Mouse (Mus musculus) hindbrain, embryonic 14.5 days (tissue): Measurements from ENCODE around the gene Hnrnpll. TPM values are rescaled to one million over a fixed set of nuclear protein-coding genes. Genes with fewer than 3 reads are reported as not detected.
"Not testable (repeated sequence)": the region's sequence is repeated elsewhere in the genome, so short reads cannot be mapped to it uniquely, and the experiment has no call there.

Experiments
- ATAC-seq: fragments of 200-750 bp; cut with Nextera tagmentation; 2 replicates; pipeline ENCODE4 v1.8.0; 2017; ENCODE audit warnings: moderate number of reproducible peaks, mild to moderate bottlenecking, moderate TSS enrichment, moderate library complexity; ENCODE audit not compliant: low FRiP score
- DNase-seq: peaks from one replicate; pipeline ENCODE4 v3.0.0-alpha.2; 2015; ENCODE audit warnings: low spot score
- H3K27ac ChIP-seq: fragments of 300-500 bp; sonication (generic); 2 replicates; pipeline ENCODE4 v1.5.1; 2014; ENCODE audit warnings: mild to moderate bottlenecking, moderate library complexity
- H3K27me3 ChIP-seq: fragments of 300-500 bp; sonication (generic); 2 replicates; pipeline ENCODE4 v1.6.1; 2014; ENCODE audit warnings: mild to moderate bottlenecking, low read length, mixed read lengths; ENCODE audit not compliant: control insufficient read depth, insufficient read depth
- H3K36me3 ChIP-seq: fragments of 300-500 bp; sonication (generic); replicated peaks from 2 replicates; pipeline ENCODE4 v1.6.1; 2014; ENCODE audit not compliant: control insufficient read depth, insufficient read depth
- H3K4me1 ChIP-seq: fragments of 300-500 bp; sonication (generic); replicated peaks from 2 replicates; pipeline ENCODE4 v1.6.1; 2014; ENCODE audit warnings: antibody characterized with exemption, low read length, mixed read lengths; ENCODE audit not compliant: control insufficient read depth, insufficient read depth
- H3K4me2 ChIP-seq: fragments of 300-500 bp; sonication (generic); replicated peaks from 2 replicates; pipeline ENCODE4 v1.6.1; 2014; ENCODE audit warnings: mild to moderate bottlenecking, moderate library complexity
- H3K4me3 ChIP-seq: fragments of 300-500 bp; sonication (generic); replicated peaks from 2 replicates; pipeline ENCODE4 v1.5.1; 2014; ENCODE audit warnings: mild to moderate bottlenecking, low read length
- H3K9ac ChIP-seq: fragments of 300-500 bp; sonication (generic); 2 replicates; pipeline ENCODE4 v1.6.1; 2014
- H3K9me3 ChIP-seq: fragments of 300-500 bp; sonication (generic); 2 replicates; pipeline ENCODE4 v1.6.1; 2016; ENCODE audit warnings: low read length; ENCODE audit not compliant: control insufficient read depth
- WGBS: fragments of 180-500 bp; shearing (Covaris S2); extraction: QIAGEN DNeasy Blood & Tissue Kit; methylation state at CpG from one replicate; pipeline ENCODE4 v1.1.7; 2014; 5-methylcytosine and 5-hydroxymethylcytosine counted together
- polyA plus RNA-seq: library from polyadenylated mRNA; unstranded; fragments of >200 nt; fragmentation: Nextera tagmentation; extraction: Ambion mirVana; gene quantifications from 2 replicates; pipeline ENCODE4 v1.2.1, GENCODE M21; 2014

Hnrnpll gene
- polyA plus RNA-seq, 1 experiment from 2014 or later = 62.7 TPM

GRCm38 (mm10) chr17:80060828-80061782 is 1.0 kb downstream of the Hnrnpll start:
- Histone ChIP-seq H3K9ac (peak overlapping the region; percentile 99), H3K4me3 (peak overlapping the region; percentile 99), H3K27me3 (no peaks in the 10 kb centered on the region), H3K4me1 (peaks cover 33% of the 10 kb centered on the region), H3K9me3 (no peaks in the 10 kb centered on the region), H3K27ac (peak overlapping the region; percentile 96), H3K4me2 (peak overlapping the region; percentile 76), H3K36me3 (no peaks in the 10 kb centered on the region)
- WGBS = under 1% methylated on average over 81 of the region's 83 CpGs
- ATAC-seq (peak; percentile 31), DNase-seq (peak; percentile 39)

- no peak for DNase-seq
- H3K9me3 ChIP-seq = no peaks in the 10 kb centered on the region
- H3K4me1 ChIP-seq = peaks cover 33% of the 10 kb centered on the region
- no peaks in the 10 kb centered on the region for H3K36me3 ChIP-seq
- peak overlapping the region; percentile 76 for H3K4me2 ChIP-seq
- H3K27ac ChIP-seq = no peak overlapping the region
- peak overlapping the region; percentile 99 for H3K4me3 ChIP-seq
- H3K27me3 ChIP-seq = no peaks in the 10 kb centered on the region
- ATAC-seq = no peak
- peak overlapping the region; percentile 99 for H3K9ac ChIP-seq
- WGBS = 15% methylated on average over 5 of the region's 5 CpGs
These were observed 2.0 kb downstream of the Hnrnpll start for GRCm38 (mm10) chr17:80060151-80060550.

- DNase-seq (no peak), ATAC-seq (no peak)
- peak overlapping the region; percentile 99 for H3K4me3 ChIP-seq
- no peak overlapping the region for H3K27ac ChIP-seq
- 6% methylated on average over 1 of the region's 1 CpGs for WGBS
- H3K27me3 ChIP-seq = no peaks in the 10 kb centered on the region
- H3K9me3 ChIP-seq = no peaks in the 10 kb centered on the region
- H3K9ac ChIP-seq = peak overlapping the region; percentile 99; the same call in 1 of the 2 replicates
- H3K4me1 ChIP-seq = peaks cover 33% of the 10 kb centered on the region
- peak overlapping the region; percentile 76 for H3K4me2 ChIP-seq
- H3K36me3 ChIP-seq = no peaks in the 10 kb centered on the region
These were observed 2.4 kb downstream of the Hnrnpll start for GRCm38 (mm10) chr17:80059731-80060130.

- 0 out of 2 replicates have a peak, but pooled peaks cover 4% of the 10 kb centered on the region for H3K36me3 ChIP-seq
- H3K4me3 ChIP-seq = no peak overlapping the region
- no peak overlapping the region for H3K4me2 ChIP-seq
- H3K4me1 ChIP-seq = peaks cover 33% of the 10 kb centered on the region
- no peak for ATAC-seq
- no peaks in the 10 kb centered on the region for H3K9me3 ChIP-seq
- WGBS = 52% methylated on average over 1 of the region's 1 CpGs
- H3K27ac ChIP-seq = no peak overlapping the region
- no peak for DNase-seq
- no peak overlapping the region for H3K9ac ChIP-seq
- no peaks in the 10 kb centered on the region for H3K27me3 ChIP-seq
These were observed 3.6 kb downstream of the Hnrnpll start for GRCm38 (mm10) chr17:80058501-80058900.

GRCm38 (mm10) chr17:80053931-80054734 is 8.0 kb downstream of the Hnrnpll start:
- Histone ChIP-seq H3K4me2 (no peak overlapping the region), H3K4me1 (peaks cover 13% of the 10 kb centered on the region), H3K27ac (no peak overlapping the region), H3K9ac (no peak overlapping the region), H3K9me3 (no peaks in the 10 kb centered on the region), H3K27me3 (no peaks in the 10 kb centered on the region), H3K4me3 (no peak overlapping the region), H3K36me3 (peaks cover 46% of the 10 kb centered on the region)
- 82% methylated on average over 27 of the region's 27 CpGs for WGBS
- ATAC-seq = no peak
- DNase-seq = no peak

GRCm38 (mm10) chr17:80051682-80052081 is 10.5 kb downstream of the Hnrnpll start:
- H3K4me1 ChIP-seq = no peaks in the 10 kb centered on the region
- no peak for ATAC-seq
- no peak overlapping the region for H3K4me2 ChIP-seq
- no peak overlapping the region for H3K27ac ChIP-seq
- 87% methylated on average over 1 of the region's 1 CpGs for WGBS
- no peaks in the 10 kb centered on the region for H3K9me3 ChIP-seq
- no peaks in the 10 kb centered on the region for H3K27me3 ChIP-seq
- no peak overlapping the region for H3K4me3 ChIP-seq
- no peak overlapping the region for H3K9ac ChIP-seq
- peaks cover 67% of the 10 kb centered on the region for H3K36me3 ChIP-seq
- no peak for DNase-seq

- not testable (repeated sequence) for H3K4me3 ChIP-seq, ATAC-seq, H3K9me3 ChIP-seq, H3K27me3 ChIP-seq, DNase-seq, H3K4me1 ChIP-seq, H3K4me2 ChIP-seq, H3K27ac ChIP-seq, H3K9ac ChIP-seq
- H3K36me3 ChIP-seq = peaks cover 85% of the 10 kb centered on the region
These were observed 12.8 kb downstream of the Hnrnpll start for GRCm38 (mm10) chr17:80049300-80049699.

GRCm38 (mm10) chr17:80048230-80048629 is 13.9 kb downstream of the Hnrnpll start:
- Histone ChIP-seq H3K4me1 (no peaks in the 10 kb centered on the region), H3K4me2 (no peak overlapping the region), H3K27ac (no peak overlapping the region), H3K27me3 (no peaks in the 10 kb centered on the region), H3K4me3 (no peak overlapping the region), H3K9me3 (no peaks in the 10 kb centered on the region), H3K9ac (no peak overlapping the region), H3K36me3 (peaks cover 88% of the 10 kb centered on the region)
- ATAC-seq (no peak), DNase-seq (peak; percentile 85)
- WGBS = 67% methylated on average over 7 of the region's 7 CpGs

GRCm38 (mm10) chr17:80041739-80042138 is 20.4 kb downstream of the Hnrnpll start:
- no peak overlapping the region for H3K27ac ChIP-seq
- no peak overlapping the region for H3K4me3 ChIP-seq
- no peaks in the 10 kb centered on the region for H3K9me3 ChIP-seq
- DNase-seq (no peak), ATAC-seq (no peak)
- WGBS = 65% methylated on average over 1 of the region's 1 CpGs
- H3K4me1 ChIP-seq = no peaks in the 10 kb centered on the region
- H3K36me3 ChIP-seq = peaks cover 62% of the 10 kb centered on the region
- no peak overlapping the region for H3K9ac ChIP-seq
- no peak overlapping the region for H3K4me2 ChIP-seq
- no peaks in the 10 kb centered on the region for H3K27me3 ChIP-seq
